Mouse (Mus musculus) forebrain, embryonic 12.5 days (tissue): Measurements from ENCODE around the gene Sod2. TPM values are rescaled to one million over a fixed set of nuclear protein-coding genes. Genes with fewer than 3 reads are reported as not detected.
A peak's percentile ranks its signal among the peaks of the same experiment; 100 is the strongest.
"Not testable (repeated sequence)": the region's sequence is repeated elsewhere in the genome, so short reads cannot be mapped to it uniquely, and the experiment has no call there.

Experiments
- ATAC-seq: fragments of 200-750 bp; cut with Nextera tagmentation; 2 replicates; pipeline ENCODE4 v1.8.0; 2017; ENCODE audit warnings: moderate TSS enrichment; ENCODE audit not compliant: low FRiP score
- H3K27ac ChIP-seq: fragments of 300-500 bp; sonication (generic); 2 replicates; pipeline ENCODE4 v1.5.1; 2016; ENCODE audit warnings: mild to moderate bottlenecking
- H3K27me3 ChIP-seq: fragments of 300-500 bp; sonication (generic); 2 replicates; pipeline ENCODE4 v1.6.1; 2016; ENCODE audit warnings: mild to moderate bottlenecking
- H3K36me3 ChIP-seq: fragments of 300-500 bp; sonication (generic); replicated peaks from 2 replicates; pipeline ENCODE4 v1.6.1; 2016; ENCODE audit warnings: mild to moderate bottlenecking
- H3K4me1 ChIP-seq: fragments of 300-500 bp; sonication (generic); 2 replicates; pipeline ENCODE4 v1.6.1; 2016
- H3K4me2 ChIP-seq: fragments of 300-500 bp; sonication (generic); 2 replicates; pipeline ENCODE4 v1.6.1; 2016; ENCODE audit warnings: mild to moderate bottlenecking, moderate library complexity
- H3K4me3 ChIP-seq: fragments of 300-500 bp; sonication (generic); replicated peaks from 2 replicates; pipeline ENCODE4 v1.5.1; 2016; ENCODE audit warnings: mild to moderate bottlenecking
- H3K9ac ChIP-seq: fragments of 300-500 bp; sonication (generic); 2 replicates; pipeline ENCODE4 v1.6.1; 2016; ENCODE audit warnings: mild to moderate bottlenecking
- H3K9me3 ChIP-seq: fragments of 300-500 bp; sonication (generic); 2 replicates; pipeline ENCODE4 v1.6.1; 2016
- WGBS: fragments of 180-500 bp; shearing (Covaris S2); methylation state at CpG from one replicate; pipeline ENCODE4 v1.1.7; 2016; 5-methylcytosine and 5-hydroxymethylcytosine counted together
- polyA plus RNA-seq: library from polyadenylated mRNA; unstranded; fragments of >200 nt; fragmentation: Nextera tagmentation; extraction: Ambion mirVana; gene quantifications from 2 replicates; pipeline ENCODE4 v1.2.1, GENCODE M21; 2016

Gene Sod2
- polyA plus RNA-seq, 1 experiment from 2014 or later = 105 TPM

DNA sequence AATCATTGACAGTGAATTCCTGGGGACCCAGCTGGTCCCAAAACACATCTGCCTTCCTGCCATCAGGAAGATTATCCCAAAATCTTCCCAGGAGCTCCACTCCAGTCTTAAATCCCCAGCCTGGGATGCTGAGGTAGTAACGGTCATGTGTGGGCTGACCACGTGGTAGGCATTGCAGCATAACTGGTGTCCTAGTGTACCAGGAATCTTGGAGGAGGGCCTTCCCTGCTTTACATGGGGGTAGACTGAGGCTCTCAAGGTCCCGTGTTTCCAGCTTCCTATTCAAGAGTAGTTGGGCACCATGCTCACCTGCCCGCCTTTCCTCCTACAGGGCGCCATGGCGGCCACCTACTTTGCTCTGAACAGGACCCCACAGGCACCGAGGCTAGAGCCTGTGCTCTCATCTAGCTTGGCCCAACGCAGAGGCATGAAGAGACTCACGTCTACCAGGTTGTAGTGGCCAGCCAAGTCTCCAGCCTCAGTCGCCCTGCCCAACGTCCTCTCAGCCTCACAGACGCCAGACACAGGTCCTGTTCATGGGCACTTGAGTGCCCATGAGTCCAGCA is 30.1 kb downstream of the Sod2 start:
- not testable (repeated sequence) for H3K27me3 ChIP-seq, H3K9ac ChIP-seq, ATAC-seq, H3K4me2 ChIP-seq, H3K27ac ChIP-seq, H3K36me3 ChIP-seq, H3K9me3 ChIP-seq, H3K4me1 ChIP-seq, H3K4me3 ChIP-seq
- WGBS = 81% methylated on average over 4 of the region's 12 CpGs

DNA sequence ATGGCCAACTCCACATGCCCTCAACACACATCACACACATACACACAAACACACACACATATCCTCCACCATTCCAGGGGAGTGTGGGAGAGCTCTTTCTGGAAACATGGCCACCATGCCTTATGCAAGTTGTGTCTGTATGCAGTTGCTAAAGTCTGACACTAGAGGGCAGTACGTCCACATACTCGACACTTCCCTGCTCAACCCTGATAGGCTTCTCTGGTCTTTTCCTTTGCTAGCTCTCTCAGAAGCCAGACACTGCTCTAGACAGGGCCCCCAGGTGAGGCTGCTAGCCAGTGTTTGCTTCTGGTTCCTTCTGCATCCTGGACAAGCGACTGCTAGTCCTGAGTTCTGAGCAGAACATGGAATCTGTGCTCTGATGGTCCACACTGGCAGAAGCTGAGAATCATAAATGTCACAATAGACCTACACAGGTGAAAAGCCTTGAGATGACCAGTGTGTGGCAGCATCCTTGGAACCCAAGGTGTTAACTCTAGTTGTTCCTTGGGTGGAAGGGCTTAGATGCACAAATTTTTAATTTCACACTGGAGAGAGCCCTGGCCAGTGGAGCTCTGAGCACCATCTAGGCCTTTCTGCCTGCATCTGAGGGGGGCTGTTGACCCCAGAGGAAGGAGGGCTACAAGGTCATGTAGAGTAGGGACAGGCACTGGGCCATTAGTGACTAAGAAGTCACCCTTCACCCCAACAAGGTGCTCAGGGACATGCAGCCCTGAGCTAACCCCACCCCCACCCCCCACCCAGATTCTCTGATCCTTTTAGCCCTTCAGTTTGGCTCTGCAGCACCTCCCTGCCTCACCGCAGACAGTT is 37.4 kb downstream of the Sod2 start:
- not testable (repeated sequence) for H3K4me2 ChIP-seq, H3K9me3 ChIP-seq, H3K4me1 ChIP-seq, H3K36me3 ChIP-seq, H3K27me3 ChIP-seq, H3K27ac ChIP-seq, H3K9ac ChIP-seq, H3K4me3 ChIP-seq
- WGBS = 3% methylated on average over 4 of the region's 4 CpGs
- peak; percentile 80 for ATAC-seq

DNA sequence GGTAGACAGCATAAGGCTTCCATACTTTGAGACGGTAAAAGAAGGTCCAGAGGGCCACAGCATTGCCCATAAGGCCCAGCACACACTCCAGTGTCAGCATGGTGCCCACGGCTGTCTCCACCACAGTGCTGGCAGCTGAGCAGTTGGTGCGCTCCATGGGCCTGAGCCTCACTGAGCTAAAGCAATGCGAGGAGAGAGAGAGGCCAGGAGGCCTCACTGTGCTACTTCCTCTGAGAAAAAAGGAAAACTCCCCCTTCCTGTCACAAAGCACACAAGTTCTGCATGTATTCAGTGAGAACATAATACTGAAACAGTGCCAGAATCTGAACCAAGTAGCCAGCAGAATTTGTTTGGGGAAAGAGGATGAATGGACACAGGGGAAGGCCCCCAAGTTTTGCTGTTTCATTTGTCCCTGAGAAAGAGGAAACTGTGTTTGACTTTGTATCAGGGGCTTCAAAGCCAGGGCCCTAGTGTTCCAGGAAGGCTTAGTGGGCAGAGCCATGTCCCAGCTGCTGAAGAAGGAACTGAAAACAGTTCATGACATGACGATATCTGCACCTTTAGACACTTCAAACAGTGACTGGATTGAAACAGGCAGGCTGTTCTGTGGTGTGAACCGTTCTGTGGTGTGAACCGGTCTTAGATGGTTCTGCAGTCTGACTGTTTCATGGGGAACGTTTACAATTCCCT is 45.6 kb downstream of the Sod2 start, which contains the start of gene Gpr31b:
Gene Gpr31b, minus strand, starts transcription at position 173 of the 690 bp plus-strand sequence.
- H3K36me3 ChIP-seq, ATAC-seq, H3K4me3 ChIP-seq, H3K4me2 ChIP-seq, H3K9ac ChIP-seq, H3K27ac ChIP-seq, H3K27me3 ChIP-seq, H3K4me1 ChIP-seq, H3K9me3 ChIP-seq: not testable (repeated sequence)
- 75% methylated on average over 2 of the region's 8 CpGs for WGBS

DNA sequence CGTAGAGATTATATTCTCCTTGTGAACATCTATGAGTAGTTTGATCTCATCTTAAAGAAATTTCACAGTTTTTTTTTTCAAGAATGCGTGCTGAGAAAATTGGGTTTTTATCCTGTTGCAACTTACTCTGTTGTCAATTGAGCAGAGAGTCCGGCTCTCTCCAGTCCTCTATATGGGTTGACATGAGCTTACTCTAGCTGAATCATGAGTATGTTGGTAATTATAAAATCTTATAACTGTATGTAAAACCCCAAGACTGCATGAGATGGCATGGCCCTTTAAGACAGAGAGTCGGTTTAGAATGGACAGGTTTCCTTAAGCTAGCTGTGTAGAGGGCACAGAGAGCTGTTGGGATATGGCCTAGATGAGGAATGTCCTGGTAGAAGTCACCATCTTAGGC is 54.2 kb downstream of the Sod2 start, which contains the start of gene Tcp10b:
Gene Tcp10b, plus strand, starts transcription at position 301 of the 400 bp plus-strand sequence.
- not testable (repeated sequence) for H3K4me2 ChIP-seq, H3K9me3 ChIP-seq, H3K4me3 ChIP-seq, H3K27me3 ChIP-seq, H3K36me3 ChIP-seq, H3K27ac ChIP-seq, H3K4me1 ChIP-seq, ATAC-seq, H3K9ac ChIP-seq
- WGBS = 92% methylated on average over 4 of the region's 4 CpGs

DNA sequence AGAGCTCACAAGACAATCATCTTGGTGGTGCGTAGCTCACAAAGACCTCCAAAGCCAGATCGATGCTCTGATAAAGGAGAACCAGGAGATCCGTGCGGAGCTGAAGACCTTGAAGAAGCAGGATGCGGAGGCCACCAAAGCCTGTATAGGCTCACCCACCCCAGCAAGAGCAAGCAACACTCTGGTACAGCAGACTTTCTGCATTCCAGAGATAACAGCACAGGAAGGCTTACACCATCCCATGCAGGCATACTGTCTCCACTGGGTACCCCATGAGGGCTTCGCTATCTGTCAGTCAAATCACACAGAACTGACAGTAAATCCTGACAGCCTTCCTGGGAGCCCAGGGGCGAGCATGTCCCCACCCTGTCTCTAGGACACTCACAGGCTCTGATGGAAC is 56.2 kb downstream of the Sod2 start:
- not testable (repeated sequence) for H3K4me1 ChIP-seq, H3K36me3 ChIP-seq, H3K27ac ChIP-seq, H3K4me3 ChIP-seq, H3K27me3 ChIP-seq, H3K9me3 ChIP-seq, H3K9ac ChIP-seq, H3K4me2 ChIP-seq, ATAC-seq
- WGBS = 90% methylated on average over 7 of the region's 7 CpGs

DNA sequence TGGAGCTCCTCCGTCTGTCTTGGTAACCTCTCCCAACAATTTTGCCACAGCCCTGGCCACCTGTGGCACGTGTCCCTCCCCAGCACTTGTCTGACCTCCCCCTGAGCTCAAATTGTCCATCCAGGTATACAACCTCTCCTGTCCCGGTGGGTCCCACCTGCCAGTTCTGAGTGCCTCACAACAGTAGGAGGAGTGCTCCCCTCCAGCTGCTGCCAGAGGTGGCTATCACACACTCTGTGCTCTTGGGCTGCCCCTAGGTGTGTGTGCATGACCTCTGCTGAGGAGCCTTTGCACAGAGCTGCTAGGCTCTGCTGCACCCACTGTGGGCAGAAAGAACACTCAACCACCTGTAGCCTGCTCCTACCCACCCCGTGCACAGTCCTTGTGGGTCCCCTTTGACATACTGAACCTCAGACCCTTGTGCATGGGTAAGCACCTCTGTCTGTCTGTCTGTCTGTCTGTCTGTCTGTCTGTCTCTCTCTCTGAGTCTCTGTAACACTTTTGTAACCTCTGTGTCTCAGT is 61.3 kb downstream of the Sod2 start:
- not testable (repeated sequence) for H3K27me3 ChIP-seq, ATAC-seq, H3K36me3 ChIP-seq, H3K4me3 ChIP-seq, H3K9ac ChIP-seq, H3K4me1 ChIP-seq, H3K27ac ChIP-seq, H3K9me3 ChIP-seq, H3K4me2 ChIP-seq
- WGBS = 87% methylated on average over 1 of the region's 4 CpGs

DNA sequence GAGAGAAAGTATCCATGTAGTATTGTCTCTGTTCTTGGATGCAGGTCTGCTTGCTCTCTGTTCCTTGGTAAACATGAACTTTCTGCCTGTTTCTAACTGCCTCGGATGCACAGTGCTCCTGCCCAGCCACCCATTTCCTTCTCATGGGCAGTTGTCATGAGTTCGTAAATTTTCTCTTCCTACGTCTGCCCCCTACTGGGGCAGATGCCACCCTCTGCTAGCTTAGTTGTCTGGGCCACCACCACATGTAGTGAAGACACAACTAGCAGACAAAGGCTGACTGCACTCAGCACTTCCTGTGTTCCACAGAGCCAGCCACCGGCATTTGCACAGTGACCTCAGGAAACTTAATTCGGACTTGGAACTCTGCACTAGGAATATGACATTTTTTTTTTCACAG is 62.6 kb downstream of the Sod2 start:
- H3K9ac ChIP-seq = not testable (repeated sequence)
- WGBS = 82% methylated on average over 3 of the region's 5 CpGs

More for the DNA sequence above, 62.6 kb downstream of the Sod2 start:
- H3K27me3 ChIP-seq, H3K4me3 ChIP-seq, H3K9me3 ChIP-seq, H3K27ac ChIP-seq, H3K4me2 ChIP-seq, H3K4me1 ChIP-seq, H3K36me3 ChIP-seq, ATAC-seq: not testable (repeated sequence)

Other genes with a start within 250 kb of the Sod2 start
- 22.7 TPM in 2 replicates for gene Igf2r, start 237.2 kb upstream of the Sod2 start, polyA plus RNA-seq
- 0.38 TPM in 1 of 2 replicates, not detected in the other for gene Mas1, start 138.7 kb upstream of the Sod2 start, polyA plus RNA-seq
- not detected in 2 replicates for gene Mrgprh, start 130.8 kb upstream of the Sod2 start, polyA plus RNA-seq
- gene Pnldc1, start 96.6 kb upstream of the Sod2 start, polyA plus RNA-seq = 1.3 and 2.5 TPM in 2 replicates
- 512 and 524 TPM in 2 replicates for gene Tcp1, start 91.1 kb upstream of the Sod2 start, polyA plus RNA-seq
- gene Mrpl18, start 90.5 kb upstream of the Sod2 start, polyA plus RNA-seq = 166 and 177 TPM in 2 replicates
- gene Acat3, start 66.2 kb upstream of the Sod2 start, polyA plus RNA-seq = 1.5 and 1.6 TPM in 2 replicates
- gene Acat2, start 46.1 kb upstream of the Sod2 start, polyA plus RNA-seq = 370 and 386 TPM in 2 replicates
- gene Wtap, start 12.7 kb upstream of the Sod2 start, polyA plus RNA-seq = 87.7 and 111 TPM in 2 replicates
- not detected in 2 replicates for gene Gpr31b, start 45.5 kb downstream of the Sod2 start, polyA plus RNA-seq
- gene Tcp10b, start 54.3 kb downstream of the Sod2 start, polyA plus RNA-seq = 0.15 and 0.41 TPM in 2 replicates
- gene Unc93a, start 125.0 kb downstream of the Sod2 start, polyA plus RNA-seq = not detected in 2 replicates
- not detected in 2 replicates for gene Smok2a, start 214.3 kb downstream of the Sod2 start, polyA plus RNA-seq
- not detected in 2 replicates for gene Smok2b, start 223.4 kb downstream of the Sod2 start, polyA plus RNA-seq